Mouse (Mus musculus) limb, embryonic 12.5 days (tissue): ENCODE data around the gene C2cd4c. TPM values are rescaled to one million over a fixed set of nuclear protein-coding genes. Genes with fewer than 3 reads are reported as not detected.
A peak's percentile ranks its signal among the peaks of the same experiment; 100 is the strongest.

ENCODE experiments used
- ATAC-seq: fragments of 200-750 bp; cut with Nextera tagmentation; 2 replicates; pipeline ENCODE4 v1.8.0; 2017; ENCODE audit warnings: low read depth, moderate TSS enrichment; ENCODE audit not compliant: insufficient number of reproducible peaks, insufficient read depth, low FRiP score, low TSS enrichment
- H3K27ac ChIP-seq: fragments of 300-500 bp; sonication (generic); 2 replicates; pipeline ENCODE4 v1.5.1; 2016; ENCODE audit warnings: mild to moderate bottlenecking, moderate library complexity
- H3K27me3 ChIP-seq: fragments of 300-500 bp; sonication (generic); 2 replicates; pipeline ENCODE4 v1.6.1; 2016; ENCODE audit warnings: mild to moderate bottlenecking, moderate library complexity
- H3K36me3 ChIP-seq: fragments of 300-500 bp; sonication (generic); 2 replicates; pipeline ENCODE4 v1.6.1; 2016; ENCODE audit warnings: mild to moderate bottlenecking, moderate library complexity
- H3K4me1 ChIP-seq: fragments of 300-500 bp; sonication (generic); replicated peaks from 2 replicates; pipeline ENCODE4 v1.6.1; 2016
- H3K4me2 ChIP-seq: fragments of 300-500 bp; sonication (generic); 2 replicates; pipeline ENCODE4 v1.6.1; 2016; ENCODE audit warnings: mild to moderate bottlenecking, moderate library complexity
- H3K4me3 ChIP-seq: fragments of 300-500 bp; sonication (generic); replicated peaks from 2 replicates; pipeline ENCODE4 v1.5.1; 2016; ENCODE audit warnings: mild to moderate bottlenecking
- H3K9ac ChIP-seq: fragments of 300-500 bp; sonication (generic); replicated peaks from 2 replicates; pipeline ENCODE4 v1.6.1; 2016; ENCODE audit warnings: mild to moderate bottlenecking, moderate library complexity
- H3K9me3 ChIP-seq: fragments of 300-500 bp; sonication (generic); 2 replicates; pipeline ENCODE4 v1.6.1; 2016; ENCODE audit warnings: mild to moderate bottlenecking, moderate library complexity
- WGBS: fragments of 180-500 bp; shearing (Covaris S2); methylation state at CpG from one replicate; pipeline ENCODE4 v1.1.7; 2016; 5-methylcytosine and 5-hydroxymethylcytosine counted together
- polyA plus RNA-seq: library from polyadenylated mRNA; unstranded; fragments of >200 nt; fragmentation: Nextera tagmentation; extraction: Ambion mirVana; gene quantifications from 2 replicates; pipeline ENCODE4 v1.2.1, GENCODE M21; 2016

The C2cd4c gene
- polyA plus RNA-seq, 1 experiment from 2014 or later, result not detected

GRCm38 (mm10) chr10:79611296-79611695, 2.5 kb downstream of the C2cd4c start:
- H3K9ac ChIP-seq, result no peak overlapping the region
- 35% methylated on average over 5 of the region's 5 CpGs for WGBS
- no peaks in the 10 kb centered on the region for H3K36me3 ChIP-seq
- H3K4me2 ChIP-seq, result peak overlapping the region; percentile 47; the same call in 1 of the 2 replicates
- peaks cover 65% of the 10 kb centered on the region for H3K27me3 ChIP-seq
- no peaks in the 10 kb centered on the region for H3K9me3 ChIP-seq
- no peak overlapping the region for H3K27ac ChIP-seq
- H3K4me1 ChIP-seq, result peaks cover 25% of the 10 kb centered on the region
- H3K4me3 ChIP-seq, result no peak overlapping the region
- no peak for ATAC-seq

GRCm38 (mm10) chr10:79609276-79609675, 4.5 kb downstream of the C2cd4c start:
- H3K27me3 ChIP-seq, result peaks cover 59% of the 10 kb centered on the region
- no peaks in the 10 kb centered on the region for H3K9me3 ChIP-seq
- no peak overlapping the region for H3K4me3 ChIP-seq
- no peak overlapping the region for H3K4me2 ChIP-seq
- no peak overlapping the region for H3K27ac ChIP-seq
- H3K4me1 ChIP-seq, result peaks cover 25% of the 10 kb centered on the region
- 91% methylated on average over 3 of the region's 3 CpGs for WGBS
- no peaks in the 10 kb centered on the region for H3K36me3 ChIP-seq
- no peak overlapping the region for H3K9ac ChIP-seq
- no peak for ATAC-seq

DNA sequence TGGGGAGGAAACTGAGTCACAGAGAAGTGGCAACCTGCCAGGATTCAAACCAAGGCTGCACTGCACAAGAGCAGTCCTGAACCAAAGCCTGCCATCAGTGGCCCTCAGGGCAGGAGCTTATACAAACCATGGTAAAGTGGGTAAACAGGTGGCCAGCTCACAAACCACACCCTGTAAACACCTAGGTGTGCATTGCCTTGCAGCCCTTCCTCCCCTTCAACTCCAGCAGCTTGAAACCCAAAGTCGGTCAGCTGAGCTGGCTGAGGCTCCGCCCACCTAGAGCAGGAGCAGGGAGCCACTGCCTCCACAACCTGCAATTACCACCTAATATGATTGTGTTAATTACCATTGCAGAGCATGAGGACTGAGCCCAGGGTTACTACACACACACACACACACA, 5.9 kb downstream of the C2cd4c start:
- H3K36me3 ChIP-seq, result no peaks in the 10 kb centered on the region
- no peak overlapping the region for H3K4me3 ChIP-seq
- H3K9me3 ChIP-seq, result no peaks in the 10 kb centered on the region
- WGBS, result 30% methylated on average over 2 of the region's 2 CpGs
- H3K9ac ChIP-seq, result no peak overlapping the region
- ATAC-seq, result no peak
- H3K27ac ChIP-seq, result no peak overlapping the region
- H3K4me1 ChIP-seq, result peaks cover 17% of the 10 kb centered on the region
- H3K27me3 ChIP-seq, result peaks cover 45% of the 10 kb centered on the region
- no peak overlapping the region for H3K4me2 ChIP-seq

DNA sequence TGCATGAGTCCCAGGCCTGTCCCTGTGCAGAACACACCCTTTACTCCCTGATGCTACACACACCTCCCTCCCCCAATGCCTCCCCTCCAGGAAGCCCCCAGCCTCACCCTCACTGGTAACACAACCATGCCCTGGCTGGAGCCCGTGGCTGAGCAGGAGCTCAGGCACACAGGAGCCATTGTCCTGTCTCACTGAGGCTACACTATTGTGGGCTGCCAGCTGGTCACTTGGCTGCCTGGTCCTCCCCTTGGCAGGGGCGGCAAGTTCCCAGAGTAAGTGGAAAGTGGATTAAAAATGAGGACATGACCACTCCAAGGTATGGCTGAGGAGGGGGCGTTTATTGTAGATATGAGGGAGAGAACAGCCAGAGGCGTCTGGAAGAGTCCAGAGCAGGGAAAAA, 7.3 kb downstream of the C2cd4c start:
- H3K36me3 ChIP-seq, result no peaks in the 10 kb centered on the region
- H3K4me1 ChIP-seq, result peaks cover 4% of the 10 kb centered on the region; the same call in 1 of the 2 replicates
- no peak overlapping the region for H3K4me3 ChIP-seq
- H3K4me2 ChIP-seq, result no peak overlapping the region
- peaks cover 31% of the 10 kb centered on the region for H3K27me3 ChIP-seq
- H3K27ac ChIP-seq, result no peak overlapping the region
- ATAC-seq, result no peak
- WGBS, result 69% methylated on average over 4 of the region's 4 CpGs
- H3K9me3 ChIP-seq, result no peaks in the 10 kb centered on the region
- H3K9ac ChIP-seq, result no peak overlapping the region

DNA sequence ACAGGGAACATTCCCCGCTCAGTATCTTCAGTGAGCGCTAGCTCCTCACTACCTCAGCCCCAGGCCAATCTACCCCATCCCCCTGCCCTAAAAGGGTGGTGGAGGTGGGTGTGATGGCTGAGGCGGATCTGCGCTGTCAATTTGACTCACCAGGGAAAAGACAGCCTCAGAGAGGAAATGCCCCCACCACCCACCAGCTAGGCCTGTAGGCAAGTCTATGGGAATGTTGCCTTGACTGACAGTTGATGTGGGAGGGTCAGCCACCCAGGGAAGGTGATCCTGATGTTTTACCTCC, 15.9 kb downstream of the C2cd4c start:
- Histone ChIP-seq H3K27me3 (peaks cover 38% of the 10 kb centered on the region), H3K27ac (no peak overlapping the region), H3K4me3 (no peak overlapping the region), H3K36me3 (no peaks in the 10 kb centered on the region), H3K9me3 (no peaks in the 10 kb centered on the region), H3K4me1 (no peaks in the 10 kb centered on the region), H3K4me2 (no peak overlapping the region), H3K9ac (no peak overlapping the region)
- WGBS, result 71% methylated on average over 4 of the region's 4 CpGs
- no peak for ATAC-seq

GRCm38 (mm10) chr10:79597051-79597935, 16.5 kb downstream of the C2cd4c start:
- peaks cover 40% of the 10 kb centered on the region for H3K27me3 ChIP-seq
- no peak overlapping the region for H3K4me3 ChIP-seq
- ATAC-seq, result no peak
- no peaks in the 10 kb centered on the region for H3K9me3 ChIP-seq
- 0 out of 2 replicates have a peak overlapping the region, but pooled peaks have one; percentile 34 for H3K9ac ChIP-seq
- no peaks in the 10 kb centered on the region for H3K4me1 ChIP-seq
- H3K36me3 ChIP-seq, result no peaks in the 10 kb centered on the region
- WGBS, result 39% methylated on average over 13 of the region's 13 CpGs
- no peak overlapping the region for H3K4me2 ChIP-seq
- no peak overlapping the region for H3K27ac ChIP-seq

- H3K36me3 ChIP-seq, result no peaks in the 10 kb centered on the region
- no peak overlapping the region for H3K27ac ChIP-seq
- 58% methylated on average over 8 of the region's 8 CpGs for WGBS
- no peak overlapping the region for H3K9ac ChIP-seq
- peaks cover 40% of the 10 kb centered on the region for H3K27me3 ChIP-seq
- ATAC-seq, result no peak
- no peaks in the 10 kb centered on the region for H3K9me3 ChIP-seq
- H3K4me1 ChIP-seq, result no peaks in the 10 kb centered on the region
- no peak overlapping the region for H3K4me2 ChIP-seq
- H3K4me3 ChIP-seq, result no peak overlapping the region
These were observed 18.3 kb downstream of the C2cd4c start for GRCm38 (mm10) chr10:79595590-79595929.

GRCm38 (mm10) chr10:79594872-79595589, 18.8 kb downstream of the C2cd4c start:
- Histone ChIP-seq H3K9me3 (no peaks in the 10 kb centered on the region), H3K36me3 (no peaks in the 10 kb centered on the region), H3K4me1 (no peaks in the 10 kb centered on the region), H3K27ac (no peak overlapping the region), H3K4me2 (no peak overlapping the region), H3K9ac (no peak overlapping the region), H3K4me3 (no peak overlapping the region), H3K27me3 (peaks cover 40% of the 10 kb centered on the region)
- peak; percentile 82 for ATAC-seq
- 18% methylated on average over 17 of the region's 17 CpGs for WGBS

GRCm38 (mm10) chr10:79594111-79594510, 19.7 kb downstream of the C2cd4c start:
- WGBS, result 56% methylated on average over 6 of the region's 6 CpGs
- Histone ChIP-seq H3K4me3 (no peak overlapping the region), H3K4me1 (no peaks in the 10 kb centered on the region), H3K9ac (no peak overlapping the region), H3K4me2 (no peak overlapping the region), H3K27ac (no peak overlapping the region), H3K36me3 (no peaks in the 10 kb centered on the region), H3K9me3 (no peaks in the 10 kb centered on the region), H3K27me3 (peaks cover 40% of the 10 kb centered on the region)
- ATAC-seq, result no peak

GRCm38 (mm10) chr10:79590702-79591101, 23.1 kb downstream of the C2cd4c start:
- H3K4me3 ChIP-seq, result no peak overlapping the region
- H3K9me3 ChIP-seq, result no peaks in the 10 kb centered on the region
- peaks cover 23% of the 10 kb centered on the region for H3K27me3 ChIP-seq
- no peaks in the 10 kb centered on the region for H3K36me3 ChIP-seq
- 96% methylated on average over 1 of the region's 1 CpGs for WGBS
- H3K4me1 ChIP-seq, result no peaks in the 10 kb centered on the region
- H3K27ac ChIP-seq, result no peak overlapping the region
- ATAC-seq, result no peak
- H3K9ac ChIP-seq, result no peak overlapping the region
- no peak overlapping the region for H3K4me2 ChIP-seq

GRCm38 (mm10) chr10:79587752-79588126, 26.1 kb downstream of the C2cd4c start:
- Histone ChIP-seq H3K4me2 (no peak overlapping the region), H3K4me1 (no peaks in the 10 kb centered on the region), H3K9ac (no peak overlapping the region), H3K27me3 (peaks cover 3% of the 10 kb centered on the region; the same call in 1 of the 2 replicates), H3K9me3 (no peaks in the 10 kb centered on the region), H3K4me3 (no peak overlapping the region), H3K27ac (no peak overlapping the region), H3K36me3 (no peaks in the 10 kb centered on the region)
- ATAC-seq, result no peak
- 71% methylated on average over 4 of the region's 4 CpGs for WGBS
